Mouse (Mus musculus): ENCODE results near the gene Rbms1. TPM values are rescaled to one million over a fixed set of nuclear protein-coding genes. Genes with fewer than 3 reads are reported as not detected.

Gene Rbms1
- total RNA-seq, 2 experiments from 2014 or later = 5.4 to 17.2 TPM

GRCm38 (mm10) chr2:60880789-60881570, 82.0 kb downstream of the Rbms1 start:
- ATAC-seq (replicated peaks; ENCODE audit: low FRiP score, poor library complexity, severe bottlenecking) = peak; percentile 78

GRCm38 (mm10) chr2:60879966-60880788, 82.8 kb downstream of the Rbms1 start:
- ATAC-seq (replicated peaks; ENCODE audit: low FRiP score, poor library complexity, severe bottlenecking) = no peak

GRCm38 (mm10) chr2:60879141-60879818, 83.7 kb downstream of the Rbms1 start:
- ATAC-seq (replicated peaks; ENCODE audit: low FRiP score, poor library complexity, severe bottlenecking) = no peak

GRCm38 (mm10) chr2:60877543-60878386, 85.2 kb downstream of the Rbms1 start:
- no peak for ATAC-seq (replicated peaks; ENCODE audit: low FRiP score, poor library complexity, severe bottlenecking)

GRCm38 (mm10) chr2:60876891-60877290, 86.1 kb downstream of the Rbms1 start:
- ATAC-seq (replicated peaks; ENCODE audit: low FRiP score, poor library complexity, severe bottlenecking) = no peak

GRCm38 (mm10) chr2:60872095-60872811, 90.7 kb downstream of the Rbms1 start:
- no peak for ATAC-seq (replicated peaks; ENCODE audit: low FRiP score, poor library complexity, severe bottlenecking)

- no peak for ATAC-seq (replicated peaks; ENCODE audit: low FRiP score, poor library complexity, severe bottlenecking)
These were observed 92.0 kb downstream of the Rbms1 start for GRCm38 (mm10) chr2:60871001-60871400.

GRCm38 (mm10) chr2:60870450-60870849, 92.5 kb downstream of the Rbms1 start:
- no peak for ATAC-seq (replicated peaks; ENCODE audit: low FRiP score, poor library complexity, severe bottlenecking)

- ATAC-seq (replicated peaks; ENCODE audit: low FRiP score, poor library complexity, severe bottlenecking) = no peak
These were observed 93.8 kb downstream of the Rbms1 start for GRCm38 (mm10) chr2:60869001-60869743.

GRCm38 (mm10) chr2:60868060-60868662, 94.8 kb downstream of the Rbms1 start:
- no peak for ATAC-seq (replicated peaks; ENCODE audit: low FRiP score, poor library complexity, severe bottlenecking)

GRCm38 (mm10) chr2:60867304-60867703, 95.7 kb downstream of the Rbms1 start:
- no peak for ATAC-seq (replicated peaks; ENCODE audit: low FRiP score, poor library complexity, severe bottlenecking)

- ATAC-seq (replicated peaks; ENCODE audit: low FRiP score, poor library complexity, severe bottlenecking) = no peak
These were observed 97.1 kb downstream of the Rbms1 start for GRCm38 (mm10) chr2:60865869-60866268.

GRCm38 (mm10) chr2:60864977-60865376, 98.0 kb downstream of the Rbms1 start:
- ATAC-seq (replicated peaks; ENCODE audit: low FRiP score, poor library complexity, severe bottlenecking) = no peak

GRCm38 (mm10) chr2:60864256-60864795, 98.7 kb downstream of the Rbms1 start:
- ATAC-seq (replicated peaks; ENCODE audit: low FRiP score, poor library complexity, severe bottlenecking) = no peak

GRCm38 (mm10) chr2:60863827-60864226, 99.2 kb downstream of the Rbms1 start:
- no peak for ATAC-seq (replicated peaks; ENCODE audit: low FRiP score, poor library complexity, severe bottlenecking)

- ATAC-seq (replicated peaks; ENCODE audit: low FRiP score, poor library complexity, severe bottlenecking) = no peak
These were observed 99.9 kb downstream of the Rbms1 start for GRCm38 (mm10) chr2:60862913-60863711.

GRCm38 (mm10) chr2:60858116-60858515, 104.9 kb downstream of the Rbms1 start:
- no peak for ATAC-seq (replicated peaks; ENCODE audit: low FRiP score, poor library complexity, severe bottlenecking)
